Mouse (Mus musculus): Measurements from ENCODE around the gene Galnt18. TPM values are rescaled to one million over a fixed set of nuclear protein-coding genes. Genes with fewer than 3 reads are reported as not detected.

Galnt18 gene
- polyA plus RNA-seq, 1 experiment from 2014 or later, result 112 TPM

- ATAC-seq, result no peak
- no peak for DNase-seq (ENCODE audit: low spot score)
- WGBS, result 67% methylated on average over 1 of the region's 1 CpGs
- no peak overlapping the region for H3K4me2 ChIP-seq (replicated peaks; ENCODE audit: low read depth, low read length)
- no peak overlapping the region for H3K9ac ChIP-seq (replicated peaks; ENCODE audit: low read depth)
- H3K4me3 ChIP-seq (ENCODE audit: low read depth, low read length), result no peak overlapping the region
- H3K36me3 ChIP-seq (ENCODE audit: insufficient read depth, low read length), result no peaks in the 10 kb centered on the region; the same call in 1 of the 2 replicates
- no peaks in the 10 kb centered on the region for H3K27me3 ChIP-seq (replicated peaks; ENCODE audit: insufficient read depth, low read length)
- TF ChIP-seq EP300 (IDR thresholded peaks at IDR 0.05), result no peak
- no peak for TF ChIP-seq CTCF (IDR thresholded peaks at IDR 0.05)
- no peak overlapping the region for H3K27ac ChIP-seq (ENCODE audit: low read length)
- H3K4me1 ChIP-seq (ENCODE audit: insufficient read depth, low read depth, low read length), result no peaks in the 10 kb centered on the region
- no peaks in the 10 kb centered on the region for H3K9me3 ChIP-seq (ENCODE audit: low read length)
Measured at GRCm38 (mm10) chr7:111516882-111517281, 262.9 kb downstream of the Galnt18 start.

GRCm38 (mm10) chr7:111515471-111515870 lies 264.3 kb downstream of the Galnt18 start:
- TF ChIP-seq CTCF (IDR thresholded peaks at IDR 0.05), result no peak
- H3K4me2 ChIP-seq (replicated peaks; ENCODE audit: low read depth, low read length), result no peak overlapping the region
- H3K36me3 ChIP-seq (ENCODE audit: insufficient read depth, low read length), result no peaks in the 10 kb centered on the region; the same call in 1 of the 2 replicates
- H3K27me3 ChIP-seq (replicated peaks; ENCODE audit: insufficient read depth, low read length), result no peaks in the 10 kb centered on the region
- no peaks in the 10 kb centered on the region for H3K9me3 ChIP-seq (ENCODE audit: low read length)
- no peak for DNase-seq (ENCODE audit: low spot score)
- 93% methylated on average over 2 of the region's 2 CpGs for WGBS
- no peaks in the 10 kb centered on the region for H3K4me1 ChIP-seq (ENCODE audit: insufficient read depth, low read depth, low read length)
- no peak overlapping the region for H3K27ac ChIP-seq (ENCODE audit: low read length)
- H3K9ac ChIP-seq (replicated peaks; ENCODE audit: low read depth), result no peak overlapping the region
- no peak for ATAC-seq
- H3K4me3 ChIP-seq (ENCODE audit: low read depth, low read length), result no peak overlapping the region

GRCm38 (mm10) chr7:111509167-111509854 lies 270.5 kb downstream of the Galnt18 start:
- Histone ChIP-seq H3K36me3 (ENCODE audit: insufficient read depth, low read length) (peaks cover 8% of the 10 kb centered on the region; the same call in 1 of the 2 replicates), H3K9me3 (ENCODE audit: low read length) (no peaks in the 10 kb centered on the region), H3K9ac (replicated peaks; ENCODE audit: low read depth) (no peak overlapping the region), H3K4me3 (ENCODE audit: low read depth, low read length) (no peak overlapping the region), H3K4me2 (replicated peaks; ENCODE audit: low read depth, low read length) (no peak overlapping the region), H3K27me3 (replicated peaks; ENCODE audit: insufficient read depth, low read length) (no peaks in the 10 kb centered on the region), H3K27ac (ENCODE audit: low read length) (no peak overlapping the region), H3K4me1 (ENCODE audit: insufficient read depth, low read depth, low read length) (no peaks in the 10 kb centered on the region)
- DNase-seq (ENCODE audit: low spot score), result no peak
- WGBS, result 88% methylated on average over 2 of the region's 2 CpGs
- TF ChIP-seq CTCF (IDR thresholded peaks at IDR 0.05), result no peak
- TF ChIP-seq EP300 (IDR thresholded peaks at IDR 0.05), result no peak
- ATAC-seq, result no peak

- Histone ChIP-seq H3K4me2 (replicated peaks; ENCODE audit: low read depth, low read length) (no peak overlapping the region), H3K9ac (replicated peaks; ENCODE audit: low read depth) (no peak overlapping the region), H3K4me3 (ENCODE audit: low read depth, low read length) (no peak overlapping the region), H3K36me3 (ENCODE audit: insufficient read depth, low read length) (0 out of 2 replicates have a peak, but pooled peaks cover 7% of the 10 kb centered on the region), H3K9me3 (ENCODE audit: low read length) (no peaks in the 10 kb centered on the region), H3K27ac (ENCODE audit: low read length) (no peak overlapping the region), H3K27me3 (replicated peaks; ENCODE audit: insufficient read depth, low read length) (no peaks in the 10 kb centered on the region), H3K4me1 (ENCODE audit: insufficient read depth, low read depth, low read length) (no peaks in the 10 kb centered on the region)
- TF ChIP-seq EP300 (IDR thresholded peaks at IDR 0.05) (no peak), CTCF (IDR thresholded peaks at IDR 0.05) (no peak)
- DNase-seq (ENCODE audit: low spot score) (no peak), ATAC-seq (no peak)
- 84% methylated on average over 2 of the region's 2 CpGs for WGBS
Measured at GRCm38 (mm10) chr7:111500616-111501015, 279.2 kb downstream of the Galnt18 start.

GRCm38 (mm10) chr7:111499255-111499790 lies 280.5 kb downstream of the Galnt18 start:
- H3K4me2 ChIP-seq (replicated peaks; ENCODE audit: low read depth, low read length), result no peak overlapping the region
- TF ChIP-seq CTCF (IDR thresholded peaks at IDR 0.05) (no peak), EP300 (IDR thresholded peaks at IDR 0.05) (no peak)
- H3K4me3 ChIP-seq (ENCODE audit: low read depth, low read length), result no peak overlapping the region
- H3K27ac ChIP-seq (ENCODE audit: low read length), result no peak overlapping the region
- DNase-seq (ENCODE audit: low spot score), result peak; percentile 61
- no peaks in the 10 kb centered on the region for H3K27me3 ChIP-seq (replicated peaks; ENCODE audit: insufficient read depth, low read length)
- H3K36me3 ChIP-seq (ENCODE audit: insufficient read depth, low read length), result 0 out of 2 replicates have a peak, but pooled peaks cover 3% of the 10 kb centered on the region
- no peak overlapping the region for H3K9ac ChIP-seq (replicated peaks; ENCODE audit: low read depth)
- H3K9me3 ChIP-seq (ENCODE audit: low read length), result no peaks in the 10 kb centered on the region
- 23% methylated on average over 2 of the region's 2 CpGs for WGBS
- no peaks in the 10 kb centered on the region for H3K4me1 ChIP-seq (ENCODE audit: insufficient read depth, low read depth, low read length)
- no peak for ATAC-seq

- Histone ChIP-seq H3K9me3 (ENCODE audit: low read length) (no peaks in the 10 kb centered on the region), H3K4me3 (ENCODE audit: low read depth, low read length) (no peak overlapping the region), H3K27me3 (replicated peaks; ENCODE audit: insufficient read depth, low read length) (no peaks in the 10 kb centered on the region), H3K27ac (ENCODE audit: low read length) (no peak overlapping the region), H3K36me3 (ENCODE audit: insufficient read depth, low read length) (no peaks in the 10 kb centered on the region), H3K9ac (replicated peaks; ENCODE audit: low read depth) (no peak overlapping the region), H3K4me2 (replicated peaks; ENCODE audit: low read depth, low read length) (no peak overlapping the region), H3K4me1 (ENCODE audit: insufficient read depth, low read depth, low read length) (no peaks in the 10 kb centered on the region)
- ATAC-seq (no peak), DNase-seq (ENCODE audit: low spot score) (no peak)
- 84% methylated on average over 6 of the region's 6 CpGs for WGBS
- no peak for TF ChIP-seq EP300 (IDR thresholded peaks at IDR 0.05)
- TF ChIP-seq CTCF (IDR thresholded peaks at IDR 0.05), result no peak
Measured at GRCm38 (mm10) chr7:111497191-111497590, 282.6 kb downstream of the Galnt18 start.
